Mouse (Mus musculus) megakaryocyte, embryonic 14.5 days (primary cell): ENCODE data around the gene Ppp1r3c.
"Not testable (repeated sequence)": the region's sequence is repeated elsewhere in the genome, so short reads cannot be mapped to it uniquely, and the experiment has no call there.

Experiments
- FLI1 ChIP-seq: IDR thresholded peaks from 2 replicates; pipeline ENCODE4 v1.6.1; 2012; ENCODE audit warnings: low read length, inconsistent platforms, mixed read lengths
- GATA1 ChIP-seq: IDR thresholded peaks from 3 replicates; pipeline ENCODE4 v1.6.1; 2012; ENCODE audit warnings: mixed read lengths, low read length, inconsistent platforms, borderline replicate concordance

GRCm38 (mm10) chr19:36730414-36730813 lies 6.0 kb downstream of the Ppp1r3c start:
- TF ChIP-seq GATA1, FLI1: not testable (repeated sequence)
